Mouse (Mus musculus) left cerebral cortex, adult 11 months (tissue): ENCODE results near the gene Zdhhc13.

Source experiments
- DNase-seq: peaks from one replicate; pipeline ENCODE4 v3.0.0; 2022; ENCODE audit warnings: low spot score

The Zdhhc13 gene

GRCm38 (mm10) chr7:48784773-48785523, 3.9 kb upstream of the Zdhhc13 start:
- DNase-seq: no peak

- DNase-seq: no peak
These were observed 455 bp upstream of the Zdhhc13 start for GRCm38 (mm10) chr7:48788348-48788747.

- DNase-seq: no peak
These were observed 1.3 kb downstream of the Zdhhc13 start for GRCm38 (mm10) chr7:48790117-48790516.

- DNase-seq: no peak
These were observed 2.6 kb downstream of the Zdhhc13 start for GRCm38 (mm10) chr7:48791412-48791811.

- DNase-seq: no peak
These were observed 6.3 kb downstream of the Zdhhc13 start for GRCm38 (mm10) chr7:48795130-48795529.

- DNase-seq: no peak
These were observed 14.6 kb downstream of the Zdhhc13 start for GRCm38 (mm10) chr7:48803381-48803780.

GRCm38 (mm10) chr7:48806587-48806986, 17.8 kb downstream of the Zdhhc13 start:
- no peak for DNase-seq

- DNase-seq: no peak
These were observed 21.8 kb downstream of the Zdhhc13 start for GRCm38 (mm10) chr7:48810652-48811051.

- DNase-seq: no peak
These were observed 23.6 kb downstream of the Zdhhc13 start for GRCm38 (mm10) chr7:48812358-48812757.

- no peak for DNase-seq
These were observed 24.8 kb downstream of the Zdhhc13 start for GRCm38 (mm10) chr7:48813594-48813993.

- DNase-seq: no peak
These were observed 32.9 kb downstream of the Zdhhc13 start for GRCm38 (mm10) chr7:48821654-48822053.

GRCm38 (mm10) chr7:48823621-48824020, 34.8 kb downstream of the Zdhhc13 start:
- no peak for DNase-seq

GRCm38 (mm10) chr7:48824671-48825070, 35.9 kb downstream of the Zdhhc13 start:
- DNase-seq: no peak

- no peak for DNase-seq
These were observed 36.4 kb downstream of the Zdhhc13 start for GRCm38 (mm10) chr7:48825170-48825569.

- DNase-seq: no peak
These were observed 40.5 kb downstream of the Zdhhc13 start for GRCm38 (mm10) chr7:48829177-48829910.

GRCm38 (mm10) chr7:48830395-48830794, 41.6 kb downstream of the Zdhhc13 start:
- DNase-seq: no peak

- DNase-seq: no peak
These were observed 43.9 kb downstream of the Zdhhc13 start for GRCm38 (mm10) chr7:48832735-48833134.

GRCm38 (mm10) chr7:48834371-48834970, 45.7 kb downstream of the Zdhhc13 start:
- DNase-seq: no peak

- DNase-seq: no peak
These were observed 46.3 kb downstream of the Zdhhc13 start for GRCm38 (mm10) chr7:48834989-48835626.

GRCm38 (mm10) chr7:48836949-48837348, 48.1 kb downstream of the Zdhhc13 start:
- DNase-seq: no peak

GRCm38 (mm10) chr7:48838434-48838833, 49.6 kb downstream of the Zdhhc13 start:
- DNase-seq: no peak

- no peak for DNase-seq
These were observed 51.7 kb downstream of the Zdhhc13 start for GRCm38 (mm10) chr7:48840545-48840944.

- no peak for DNase-seq
These were observed 52.7 kb downstream of the Zdhhc13 start for GRCm38 (mm10) chr7:48841538-48841937.
